Mouse (Mus musculus): ENCODE measurements around the gene Rnf220. TPM values are rescaled to one million over a fixed set of nuclear protein-coding genes. Genes with fewer than 3 reads are reported as not detected.

The Rnf220 gene
- polyA plus RNA-seq, 1 experiment from 2014 or later: 76.0 TPM

- ATAC-seq (ENCODE audit: low FRiP score, low TSS enrichment): peak; percentile 52; the same call in 1 of the 2 replicates
- peaks cover 100% of the 10 kb centered on the region for H3K27me3 ChIP-seq (ENCODE audit: insufficient read depth, low read length)
- no peaks in the 10 kb centered on the region for H3K9me3 ChIP-seq (ENCODE audit: low read length)
- 5% methylated on average over 18 of the region's 18 CpGs for WGBS
- no peaks in the 10 kb centered on the region for H3K36me3 ChIP-seq (ENCODE audit: insufficient read depth, low read length)
- no peak overlapping the region for H3K9ac ChIP-seq (replicated peaks; ENCODE audit: low read length)
- H3K4me3 ChIP-seq (ENCODE audit: low read length): no peak overlapping the region
- H3K4me2 ChIP-seq (replicated peaks; ENCODE audit: low read depth, low read length): no peak overlapping the region
- peaks cover 26% of the 10 kb centered on the region for H3K4me1 ChIP-seq (ENCODE audit: insufficient read depth, low read length)
- H3K27ac ChIP-seq (ENCODE audit: low read length): no peak overlapping the region
Measured at GRCm38 (mm10) chr4:117317701-117318190, 179.1 kb downstream of the Rnf220 start.

- Histone ChIP-seq H3K27ac (ENCODE audit: low read length) (no peak overlapping the region), H3K36me3 (ENCODE audit: insufficient read depth, low read length) (no peaks in the 10 kb centered on the region), H3K4me2 (replicated peaks; ENCODE audit: low read depth, low read length) (no peak overlapping the region), H3K27me3 (ENCODE audit: insufficient read depth, low read length) (peaks cover 100% of the 10 kb centered on the region), H3K9me3 (ENCODE audit: low read length) (no peaks in the 10 kb centered on the region), H3K4me3 (ENCODE audit: low read length) (no peak overlapping the region), H3K9ac (replicated peaks; ENCODE audit: low read length) (no peak overlapping the region), H3K4me1 (ENCODE audit: insufficient read depth, low read length) (peaks cover 28% of the 10 kb centered on the region)
- no peak for ATAC-seq (ENCODE audit: low FRiP score, low TSS enrichment)
- 18% methylated on average over 6 of the region's 6 CpGs for WGBS
Measured at GRCm38 (mm10) chr4:117316800-117317199, 180.1 kb downstream of the Rnf220 start.

DNA sequence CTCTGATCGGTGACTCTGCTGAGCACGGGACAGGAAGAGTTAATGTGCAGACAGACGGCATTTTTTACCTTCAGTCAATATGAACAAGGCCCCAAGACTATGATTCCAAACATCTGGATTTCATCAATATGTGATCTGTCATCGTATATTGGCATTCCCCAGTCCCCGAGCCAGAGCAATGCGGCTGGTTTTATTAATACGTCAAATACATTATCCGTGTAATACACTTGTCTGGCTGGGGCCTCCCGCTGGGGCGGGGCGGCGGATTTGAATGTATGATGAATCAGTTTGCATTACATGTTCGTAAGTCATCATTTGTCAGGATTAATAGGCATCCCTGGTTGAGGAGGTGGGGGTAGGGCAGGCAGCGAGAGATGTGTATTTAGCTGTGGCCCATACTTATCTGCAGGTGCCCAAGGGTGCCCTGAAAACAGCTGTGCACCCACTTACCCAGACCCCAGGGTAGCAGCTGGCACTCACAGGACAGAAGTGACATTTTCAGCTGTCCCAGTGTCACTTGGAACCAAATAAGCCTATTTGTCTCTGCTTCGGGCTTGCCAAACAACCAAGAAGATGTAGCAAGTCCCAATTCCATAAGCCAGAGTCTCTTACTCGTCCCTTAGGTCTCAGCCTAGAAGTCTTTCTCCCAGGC, 181.9 kb downstream of the Rnf220 start:
- no peak overlapping the region for H3K4me2 ChIP-seq (replicated peaks; ENCODE audit: low read depth, low read length)
- WGBS: 78% methylated on average over 16 of the region's 16 CpGs
- H3K36me3 ChIP-seq (ENCODE audit: insufficient read depth, low read length): no peaks in the 10 kb centered on the region
- H3K4me3 ChIP-seq (ENCODE audit: low read length): no peak overlapping the region
- no peaks in the 10 kb centered on the region for H3K9me3 ChIP-seq (ENCODE audit: low read length)
- H3K4me1 ChIP-seq (ENCODE audit: insufficient read depth, low read length): peaks cover 31% of the 10 kb centered on the region
- no peak for ATAC-seq (ENCODE audit: low FRiP score, low TSS enrichment)
- peaks cover 92% of the 10 kb centered on the region for H3K27me3 ChIP-seq (ENCODE audit: insufficient read depth, low read length)
- no peak overlapping the region for H3K9ac ChIP-seq (replicated peaks; ENCODE audit: low read length)
- H3K27ac ChIP-seq (ENCODE audit: low read length): no peak overlapping the region

- ATAC-seq (ENCODE audit: low FRiP score, low TSS enrichment): peak; percentile 20; the same call in 1 of the 2 replicates
- Histone ChIP-seq H3K9ac (replicated peaks; ENCODE audit: low read length) (no peak overlapping the region), H3K9me3 (ENCODE audit: low read length) (peaks cover 7% of the 10 kb centered on the region; the same call in 1 of the 2 replicates), H3K27me3 (ENCODE audit: insufficient read depth, low read length) (peaks cover 78% of the 10 kb centered on the region), H3K4me2 (replicated peaks; ENCODE audit: low read depth, low read length) (peak overlapping the region; percentile 7; the same call in 1 of the 2 replicates), H3K27ac (ENCODE audit: low read length) (no peak overlapping the region), H3K4me1 (ENCODE audit: insufficient read depth, low read length) (peaks cover 31% of the 10 kb centered on the region), H3K4me3 (ENCODE audit: low read length) (no peak overlapping the region), H3K36me3 (ENCODE audit: insufficient read depth, low read length) (no peaks in the 10 kb centered on the region)
- WGBS: 5% methylated on average over 4 of the region's 4 CpGs
Measured at GRCm38 (mm10) chr4:117313085-117313424, 183.8 kb downstream of the Rnf220 start.

DNA sequence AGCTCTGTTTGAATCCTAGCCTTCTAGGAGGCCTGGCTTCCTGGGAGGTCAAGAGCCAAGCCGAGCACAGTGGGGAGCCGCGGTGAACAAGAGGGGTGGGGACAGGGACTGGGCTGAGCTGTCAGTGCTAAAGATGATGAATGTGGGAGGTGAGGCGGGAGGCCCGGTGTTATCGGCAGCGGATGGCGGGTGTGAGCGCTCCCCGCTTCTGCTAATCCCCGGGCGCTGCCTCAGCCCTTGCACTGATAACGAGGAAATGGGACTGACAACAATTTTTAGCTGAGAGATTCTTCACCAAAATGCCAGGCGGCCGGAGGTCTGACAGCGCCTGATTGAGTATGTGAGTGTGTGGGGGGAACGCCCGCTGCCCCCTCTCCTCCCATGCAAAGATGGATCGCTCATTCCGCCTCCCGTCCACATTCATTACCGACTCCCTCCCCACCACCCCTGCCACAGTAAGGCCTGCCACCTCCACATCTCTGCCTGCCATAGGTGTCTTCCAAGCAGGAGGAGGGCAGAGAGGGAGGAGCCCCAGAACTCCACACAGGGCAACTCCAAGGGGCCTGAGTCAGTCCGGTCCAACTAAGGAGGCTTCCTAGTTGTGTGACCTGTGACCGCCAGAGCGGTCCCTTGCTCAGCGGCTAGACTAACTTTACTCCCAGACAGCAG, 184.3 kb downstream of the Rnf220 start:
- Histone ChIP-seq H3K36me3 (ENCODE audit: insufficient read depth, low read length) (no peaks in the 10 kb centered on the region), H3K4me2 (replicated peaks; ENCODE audit: low read depth, low read length) (peak overlapping the region; percentile 7; the same call in 1 of the 2 replicates), H3K4me1 (ENCODE audit: insufficient read depth, low read length) (peaks cover 26% of the 10 kb centered on the region), H3K27ac (ENCODE audit: low read length) (no peak overlapping the region), H3K4me3 (ENCODE audit: low read length) (no peak overlapping the region), H3K9ac (replicated peaks; ENCODE audit: low read length) (no peak overlapping the region), H3K27me3 (ENCODE audit: insufficient read depth, low read length) (peaks cover 76% of the 10 kb centered on the region), H3K9me3 (ENCODE audit: low read length) (peaks cover 7% of the 10 kb centered on the region; the same call in 1 of the 2 replicates)
- ATAC-seq (ENCODE audit: low FRiP score, low TSS enrichment): peak; percentile 59
- WGBS: 6% methylated on average over 26 of the region's 26 CpGs

DNA sequence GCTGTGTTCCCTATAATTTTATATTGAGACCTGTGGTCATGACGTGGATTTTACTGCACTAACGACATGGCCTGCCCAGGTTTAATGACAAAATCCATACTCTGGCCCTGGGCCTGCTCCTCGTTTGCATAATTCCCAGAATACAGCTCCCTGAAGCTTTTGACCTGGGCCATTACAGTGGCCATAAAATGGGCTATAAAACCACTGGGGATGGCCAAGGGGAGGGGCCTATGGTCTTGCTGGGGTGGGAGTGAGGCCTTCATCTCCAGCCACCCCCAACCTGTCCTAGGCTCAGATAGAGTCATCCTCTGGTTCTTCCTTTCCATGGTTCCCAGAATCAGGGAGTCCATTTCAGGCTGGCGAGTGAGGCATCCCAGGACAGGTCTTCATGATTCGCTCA, 185.0 kb downstream of the Rnf220 start:
- 0 out of 2 replicates have a peak, but pooled peaks have one; percentile 21 for ATAC-seq (ENCODE audit: low FRiP score, low TSS enrichment)
- H3K9me3 ChIP-seq (ENCODE audit: low read length): peaks cover 7% of the 10 kb centered on the region; the same call in 1 of the 2 replicates
- no peak overlapping the region for H3K27ac ChIP-seq (ENCODE audit: low read length)
- H3K9ac ChIP-seq (replicated peaks; ENCODE audit: low read length): no peak overlapping the region
- peaks cover 76% of the 10 kb centered on the region for H3K27me3 ChIP-seq (ENCODE audit: insufficient read depth, low read length)
- H3K36me3 ChIP-seq (ENCODE audit: insufficient read depth, low read length): no peaks in the 10 kb centered on the region
- 28% methylated on average over 5 of the region's 5 CpGs for WGBS
- no peak overlapping the region for H3K4me2 ChIP-seq (replicated peaks; ENCODE audit: low read depth, low read length)
- no peak overlapping the region for H3K4me3 ChIP-seq (ENCODE audit: low read length)
- H3K4me1 ChIP-seq (ENCODE audit: insufficient read depth, low read length): peaks cover 19% of the 10 kb centered on the region

DNA sequence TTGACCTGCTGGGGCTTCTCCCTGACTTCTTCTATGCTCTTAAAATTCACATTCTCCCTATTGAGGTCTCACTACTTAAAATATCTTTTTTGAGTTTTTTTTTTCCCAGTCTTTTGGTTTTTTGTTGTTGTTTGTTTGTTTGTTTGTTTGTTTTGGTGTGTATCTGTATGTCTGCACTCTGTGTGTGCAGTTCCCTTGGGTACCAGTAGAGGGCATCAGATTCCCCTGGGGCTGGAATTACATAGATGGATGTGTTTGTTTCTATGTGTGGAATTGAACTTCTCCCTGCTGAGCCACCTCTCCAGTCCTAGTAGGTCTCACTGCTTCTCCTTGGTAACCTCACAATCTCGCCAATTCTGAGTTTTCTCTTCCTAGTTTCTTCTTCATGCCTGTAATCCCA, 187.4 kb downstream of the Rnf220 start:
- WGBS: 92% methylated on average over 1 of the region's 1 CpGs
- no peak for ATAC-seq (ENCODE audit: low FRiP score, low TSS enrichment)
- peaks cover 7% of the 10 kb centered on the region; the same call in 1 of the 2 replicates for H3K9me3 ChIP-seq (ENCODE audit: low read length)
- H3K4me1 ChIP-seq (ENCODE audit: insufficient read depth, low read length): peaks cover 25% of the 10 kb centered on the region
- no peaks in the 10 kb centered on the region for H3K36me3 ChIP-seq (ENCODE audit: insufficient read depth, low read length)
- H3K9ac ChIP-seq (replicated peaks; ENCODE audit: low read length): no peak overlapping the region
- peaks cover 75% of the 10 kb centered on the region for H3K27me3 ChIP-seq (ENCODE audit: insufficient read depth, low read length)
- H3K4me2 ChIP-seq (replicated peaks; ENCODE audit: low read depth, low read length): no peak overlapping the region
- no peak overlapping the region for H3K27ac ChIP-seq (ENCODE audit: low read length)
- no peak overlapping the region for H3K4me3 ChIP-seq (ENCODE audit: low read length)

GRCm38 (mm10) chr4:117307270-117307669, 189.6 kb downstream of the Rnf220 start:
- peaks cover 7% of the 10 kb centered on the region; the same call in 1 of the 2 replicates for H3K9me3 ChIP-seq (ENCODE audit: low read length)
- no peak overlapping the region for H3K4me3 ChIP-seq (ENCODE audit: low read length)
- no peak for ATAC-seq (ENCODE audit: low FRiP score, low TSS enrichment)
- no peak overlapping the region for H3K4me2 ChIP-seq (replicated peaks; ENCODE audit: low read depth, low read length)
- no peaks in the 10 kb centered on the region for H3K36me3 ChIP-seq (ENCODE audit: insufficient read depth, low read length)
- H3K27ac ChIP-seq (ENCODE audit: low read length): no peak overlapping the region
- H3K4me1 ChIP-seq (ENCODE audit: insufficient read depth, low read length): peaks cover 31% of the 10 kb centered on the region
- peaks cover 76% of the 10 kb centered on the region for H3K27me3 ChIP-seq (ENCODE audit: insufficient read depth, low read length)
- 62% methylated on average over 6 of the region's 6 CpGs for WGBS
- H3K9ac ChIP-seq (replicated peaks; ENCODE audit: low read length): no peak overlapping the region

DNA sequence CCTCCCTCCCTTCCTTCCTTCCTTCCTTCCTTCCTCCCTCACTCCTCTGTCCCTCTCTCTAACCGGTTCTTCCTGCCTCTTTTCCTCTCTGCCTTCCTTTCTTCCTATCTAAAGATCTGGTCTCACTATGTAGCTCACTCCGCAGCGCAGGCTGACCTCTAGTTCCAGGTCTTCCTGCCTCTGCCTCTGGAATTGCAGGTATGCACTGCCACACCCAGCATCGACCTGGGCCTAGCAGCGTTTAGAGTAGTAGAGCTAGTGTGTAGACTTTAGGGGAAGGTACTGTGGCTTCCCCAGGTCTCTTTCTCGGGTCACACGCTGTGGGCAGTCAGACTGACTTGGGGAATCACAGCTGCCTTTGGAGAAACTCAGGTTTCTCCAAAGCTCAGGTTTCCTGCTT, 191.4 kb downstream of the Rnf220 start:
- Histone ChIP-seq H3K27ac (ENCODE audit: low read length) (no peak overlapping the region), H3K4me2 (replicated peaks; ENCODE audit: low read depth, low read length) (no peak overlapping the region), H3K27me3 (ENCODE audit: insufficient read depth, low read length) (peaks cover 76% of the 10 kb centered on the region), H3K4me1 (ENCODE audit: insufficient read depth, low read length) (peaks cover 29% of the 10 kb centered on the region), H3K9ac (replicated peaks; ENCODE audit: low read length) (no peak overlapping the region), H3K36me3 (ENCODE audit: insufficient read depth, low read length) (no peaks in the 10 kb centered on the region), H3K9me3 (ENCODE audit: low read length) (peaks cover 7% of the 10 kb centered on the region; the same call in 1 of the 2 replicates), H3K4me3 (ENCODE audit: low read length) (no peak overlapping the region)
- 39% methylated on average over 6 of the region's 7 CpGs for WGBS
- ATAC-seq (ENCODE audit: low FRiP score, low TSS enrichment): no peak

Data from kidney, embryonic 16.5 days (tissue).